Mouse (Mus musculus) thymus, postnatal 25 days (tissue): ENCODE measurements around the gene Tulp4.

Source experiments
- DNase-seq: peaks from one replicate; pipeline ENCODE4 v3.0.0; 2022

Gene Tulp4

GRCm38 (mm10) chr17:6106361-6107014 is at the start of gene Tulp4:
Gene Tulp4, plus strand, starts transcription at chr17:6106437.
- peak; percentile 87 for DNase-seq

GRCm38 (mm10) chr17:6062793-6063192 is 43.4 kb upstream of the Tulp4 start:
- no peak for DNase-seq

GRCm38 (mm10) chr17:6063532-6063931 is 42.7 kb upstream of the Tulp4 start:
- DNase-seq = no peak

- DNase-seq = no peak
Measured at GRCm38 (mm10) chr17:6066021-6066420, 40.2 kb upstream of the Tulp4 start.

- no peak for DNase-seq
Measured at GRCm38 (mm10) chr17:6067613-6068012, 38.6 kb upstream of the Tulp4 start.

- DNase-seq = no peak
Measured at GRCm38 (mm10) chr17:6069866-6070265, 36.4 kb upstream of the Tulp4 start.

- DNase-seq = no peak
Measured at GRCm38 (mm10) chr17:6073405-6073804, 32.8 kb upstream of the Tulp4 start.

- peak; percentile 99 for DNase-seq
Measured at GRCm38 (mm10) chr17:6079287-6080122, 26.7 kb upstream of the Tulp4 start, which contains the start of the genes Serac1 and Gtf2h5. Gene Serac1, minus strand, starts transcription at chr17:6079741. Gene Gtf2h5, plus strand, starts transcription at chr17:6079786.

GRCm38 (mm10) chr17:6083323-6083890 is 22.8 kb upstream of the Tulp4 start:
- no peak for DNase-seq

- DNase-seq = no peak
Measured at GRCm38 (mm10) chr17:6091604-6092003, 14.6 kb upstream of the Tulp4 start.

- DNase-seq = no peak
Measured at GRCm38 (mm10) chr17:6095579-6095978, 10.7 kb upstream of the Tulp4 start.

- DNase-seq = peak; percentile 63
Measured at GRCm38 (mm10) chr17:6097884-6098283, 8.4 kb upstream of the Tulp4 start.

- no peak for DNase-seq
Measured at GRCm38 (mm10) chr17:6102287-6102686, 4.0 kb upstream of the Tulp4 start.

- no peak for DNase-seq
Measured at GRCm38 (mm10) chr17:6103566-6103965, 2.7 kb upstream of the Tulp4 start.

GRCm38 (mm10) chr17:6107015-6107601 is 871 bp downstream of the Tulp4 start:
- peak; percentile 38 for DNase-seq

GRCm38 (mm10) chr17:6108175-6108574 is 1.9 kb downstream of the Tulp4 start:
- no peak for DNase-seq

- no peak for DNase-seq
Measured at GRCm38 (mm10) chr17:6110956-6111355, 4.7 kb downstream of the Tulp4 start.

- no peak for DNase-seq
Measured at GRCm38 (mm10) chr17:6113653-6114052, 7.4 kb downstream of the Tulp4 start.

- DNase-seq = no peak
Measured at GRCm38 (mm10) chr17:6115085-6115484, 8.8 kb downstream of the Tulp4 start.

- DNase-seq = no peak
Measured at GRCm38 (mm10) chr17:6117148-6117725, 11.0 kb downstream of the Tulp4 start.

- no peak for DNase-seq
Measured at GRCm38 (mm10) chr17:6117917-6118316, 11.7 kb downstream of the Tulp4 start.

- DNase-seq = no peak
Measured at GRCm38 (mm10) chr17:6118861-6119260, 12.6 kb downstream of the Tulp4 start.

GRCm38 (mm10) chr17:6123776-6124175 is 17.5 kb downstream of the Tulp4 start:
- no peak for DNase-seq
